Comparison of ENCODE assay signal across 8 mouse cellular contexts in genomic region chr13:73603046-73603445, GRCm38 (mm10). TPM values are rescaled to one million over a fixed set of nuclear protein-coding genes. Genes with fewer than 3 reads are reported as not detected.
DNase-seq lines count a peak whose midpoint lies in the region; ATAC-seq and TF ChIP-seq lines count a peak whose summit lies in the region.

No protein-coding gene starts in this region.

- ATAC-seq in hindbrain, embryonic 16.5 days, result 0 out of 2 replicates have a peak, but pooled peaks have one; percentile 9
- no peak for ATAC-seq in inflammation-experienced regulatory T-cells, adult 6 months

- H3K27me3 ChIP-seq in hindbrain, embryonic 16.5 days (replicated peaks; ENCODE audit: control insufficient read depth, insufficient read depth, low read length), result no peaks in the 10 kb centered on the region
- peaks cover 8% of the 10 kb centered on the region for H3K27me3 ChIP-seq in myocyte (ENCODE audit: control insufficient read depth, insufficient read depth, insufficient read length)

- whole genome bisulfite sequencing in hindbrain, embryonic 16.5 days, result 52% methylated on average over 4 of the region's 4 CpGs

- no peak for DNase-seq in layer of hippocampus, adult 2 months (ENCODE audit: low spot score in 2 of 2)
- DNase-seq in layer of hippocampus, adult 8-10 months (ENCODE audit: low spot score in 2 of 2), result no peak
- peak; percentile 11 to 13 for DNase-seq in cerebellum, postnatal 14 days
- no peak for DNase-seq in layer of hippocampus, adult 11-12 months (ENCODE audit: low spot score)
- DNase-seq in adrenal gland, postnatal 14 days, result no peak

- peak overlapping the region; percentile 83 for H3K4me2 ChIP-seq in hindbrain, embryonic 16.5 days (ENCODE audit: low read length)
- H3K4me2 ChIP-seq in myocyte (ENCODE audit: low read depth), result peak overlapping the region; percentile 99

- no peak for TF ChIP-seq CTCF in layer of hippocampus, adult 2 months (conservative IDR thresholded peaks at IDR 0.05)

- peak overlapping the region; percentile 86 for H3K9ac ChIP-seq in hindbrain, embryonic 16.5 days (ENCODE audit: low read depth, low read length)

- peak overlapping the region; percentile 93 for H3K4me3 ChIP-seq in layer of hippocampus, adult 2 months
- H3K4me3 ChIP-seq in hindbrain, embryonic 16.5 days (ENCODE audit: low read length), result peak overlapping the region; percentile 80
- H3K4me3 ChIP-seq in myocyte, result peak overlapping the region; percentile 96

- H3K27ac ChIP-seq in layer of hippocampus, adult 2 months, result peak overlapping the region; percentile 89
- H3K27ac ChIP-seq in hindbrain, embryonic 16.5 days (ENCODE audit: low read depth, low read length), result no peak overlapping the region

- H3K79me2 ChIP-seq in myocyte (ENCODE audit: control insufficient read depth, insufficient read depth), result peaks cover 12% of the 10 kb centered on the region

- H3K4me1 ChIP-seq in hindbrain, embryonic 16.5 days (ENCODE audit: control insufficient read depth, insufficient read depth, low read depth, low read length), result peaks cover 17% of the 10 kb centered on the region

- TF ChIP-seq POLR2A in myocyte (IDR thresholded peaks at IDR 0.05; ENCODE audit: insufficient read length, low read depth), result no peak

- H3K9me3 ChIP-seq in hindbrain, embryonic 16.5 days (ENCODE audit: control insufficient read depth, low read length), result no peaks in the 10 kb centered on the region

- H3K36me3 ChIP-seq in hindbrain, embryonic 16.5 days (ENCODE audit: control insufficient read depth, insufficient read depth, low read length), result peaks cover 13% of the 10 kb centered on the region; the same call in 1 of the 2 replicates
- peaks cover 12% of the 10 kb centered on the region for H3K36me3 ChIP-seq in myocyte (ENCODE audit: control insufficient read depth, insufficient read depth)

- H3ac ChIP-seq in myocyte (ENCODE audit: control insufficient read depth, insufficient read length), result peak overlapping the region; percentile 50

TF ChIP-seq in myocyte, 11 proteins besides CTCF, POLR2A, EP300 and RAD21:
- TF ChIP-seq MAX (IDR thresholded peaks at IDR 0.05; ENCODE audit: low read depth) (no peak), POLR2AphosphoS2 (IDR thresholded peaks at IDR 0.05; ENCODE audit: insufficient read length, low read depth) (no peak), TCF3 (IDR thresholded peaks at IDR 0.05; ENCODE audit: insufficient read length, low read depth) (no peak), E2F4 (IDR thresholded peaks at IDR 0.05; ENCODE audit: insufficient read depth) (no peak), MYOD1 (IDR thresholded peaks at IDR 0.05; ENCODE audit: control insufficient read depth in 1 of 3, insufficient read length in 2 of 3, low read depth in 2 of 3) (no peak), MYOG (IDR thresholded peaks at IDR 0.05; ENCODE audit: control insufficient read depth in 1 of 3, insufficient read depth in 1 of 3, insufficient read length in 2 of 3, low read depth in 2 of 3) (no peak)

RNA-seq across cellular contexts. Expression of gene Clptm1l, which starts 0.8 kb away (rescaled TPM):
- 100 to 1,000 TPM; 124 to 131 TPM for total RNA-seq in layer of hippocampus, adult 2 months (2021)
- 100 to 1,000 TPM; 116 to 132 (median 122) TPM for total RNA-seq in layer of hippocampus, adult 8-10 months (2022)
- 133 and 138 TPM in 2 replicates for polyA plus RNA-seq in hindbrain, embryonic 16.5 days (2015; fragmentation: Nextera tagmentation; extraction: Ambion mirVana)
- polyA plus RNA-seq in myocyte (2012; fragmentation: generic; extraction: Trizol), result 147 TPM
- 10 to 100 TPM; 34.1 to 56.7 (median 36.7) TPM for polyA plus RNA-seq in inflammation-experienced regulatory T-cells, adult 6 months (2017; shearing (Covaris generic))
- total RNA-seq in adrenal gland, postnatal 14 days (2021), result 106 and 122 TPM in 2 replicates

RNA-seq across cellular contexts. Expression of gene Tert, which starts 23.7 kb away (rescaled TPM):
- 1 to 10 TPM; 3.6 to 5.0 TPM for total RNA-seq in layer of hippocampus, adult 2 months (2021)
- total RNA-seq in layer of hippocampus, adult 8-10 months (2022), result 1 to 10 TPM; 2.5 to 5.3 (median 3.5) TPM
- polyA plus RNA-seq in hindbrain, embryonic 16.5 days (2015; fragmentation: Nextera tagmentation; extraction: Ambion mirVana), result 5.6 and 6.1 TPM in 2 replicates
- polyA plus RNA-seq in myocyte (2012; fragmentation: generic; extraction: Trizol), result 0.13 TPM
- 1 to 10 TPM; 2.0 to 7.7 (median 2.8) TPM for polyA plus RNA-seq in inflammation-experienced regulatory T-cells, adult 6 months (2017; shearing (Covaris generic))
- 5.7 and 6.5 TPM in 2 replicates for total RNA-seq in adrenal gland, postnatal 14 days (2021)

Comparison
In these comparisons a context has a peak if more than half of its experiments do, and no peak if none do; other contexts are left out.
1. DNase-seq: peak in cerebellum, postnatal 14 days (2 of 2); none in layer of hippocampus, adult 2 months (0 of 2), layer of hippocampus, adult 8-10 months (0 of 2), layer of hippocampus, adult 11-12 months (single experiment) and adrenal gland, postnatal 14 days (single experiment).
2. Peak in every context shown above with its lines, with median percentiles within 50 percentile points of each other: H3K4me3 ChIP-seq.